Mouse (Mus musculus) spleen, postnatal 4 days (tissue): Measurements from ENCODE around the gene Stag3.

ENCODE experiments used
- DNase-seq, 2 experiments: peaks; one replicate each; pipeline ENCODE4 v3.0.0; 2022; ENCODE audit warnings: low spot score in 2 of 2

Gene Stag3

GRCm38 (mm10) chr5:138267114-138267513, 12.9 kb upstream of the Stag3 start:
- DNase-seq = peak in 1 of 2 experiments; percentile 57

- no peak for DNase-seq
These were observed 11.1 kb upstream of the Stag3 start for GRCm38 (mm10) chr5:138268980-138269379.

- DNase-seq = no peak
These were observed 8.8 kb upstream of the Stag3 start for GRCm38 (mm10) chr5:138271232-138271631.

GRCm38 (mm10) chr5:138272409-138272923, 7.6 kb upstream of the Stag3 start, which contains the start of gene Gal3st4:
TSS of gene Gal3st4 (minus strand) at chr5:138272840.
- peak in 1 of 2 experiments; percentile 45 for DNase-seq

- DNase-seq = no peak
These were observed 5.9 kb upstream of the Stag3 start for GRCm38 (mm10) chr5:138274186-138274585.

GRCm38 (mm10) chr5:138275216-138276050, 4.6 kb upstream of the Stag3 start:
- no peak for DNase-seq

- DNase-seq = no peak
These were observed 2.0 kb upstream of the Stag3 start for GRCm38 (mm10) chr5:138277994-138278393.

GRCm38 (mm10) chr5:138280425-138280768, 357 bp downstream of the Stag3 start:
- no peak for DNase-seq

- DNase-seq = no peak
These were observed 789 bp downstream of the Stag3 start for GRCm38 (mm10) chr5:138280829-138281228.

- DNase-seq = no peak
These were observed 1.8 kb downstream of the Stag3 start for GRCm38 (mm10) chr5:138281798-138282197.

GRCm38 (mm10) chr5:138283540-138283939, 3.5 kb downstream of the Stag3 start:
- DNase-seq = no peak

GRCm38 (mm10) chr5:138287861-138288260, 7.8 kb downstream of the Stag3 start:
- no peak for DNase-seq

GRCm38 (mm10) chr5:138291638-138292037, 11.6 kb downstream of the Stag3 start:
- no peak for DNase-seq

GRCm38 (mm10) chr5:138294158-138294557, 14.1 kb downstream of the Stag3 start:
- DNase-seq = no peak

- no peak for DNase-seq
These were observed 19.6 kb downstream of the Stag3 start for GRCm38 (mm10) chr5:138299613-138300012.

- no peak for DNase-seq
These were observed 32.8 kb downstream of the Stag3 start for GRCm38 (mm10) chr5:138312795-138313194.

- DNase-seq = no peak
These were observed 61.6 kb downstream of the Stag3 start, which contains the start of gene Pvrig for GRCm38 (mm10) chr5:138341661-138342060. TSS of gene Pvrig (plus strand) at chr5:138341961.

- DNase-seq = no peak
These were observed 63.2 kb downstream of the Stag3 start for GRCm38 (mm10) chr5:138343216-138343615.
